Mouse (Mus musculus): Measurements from ENCODE around the gene Avpi1.

Gene Avpi1

DNA sequence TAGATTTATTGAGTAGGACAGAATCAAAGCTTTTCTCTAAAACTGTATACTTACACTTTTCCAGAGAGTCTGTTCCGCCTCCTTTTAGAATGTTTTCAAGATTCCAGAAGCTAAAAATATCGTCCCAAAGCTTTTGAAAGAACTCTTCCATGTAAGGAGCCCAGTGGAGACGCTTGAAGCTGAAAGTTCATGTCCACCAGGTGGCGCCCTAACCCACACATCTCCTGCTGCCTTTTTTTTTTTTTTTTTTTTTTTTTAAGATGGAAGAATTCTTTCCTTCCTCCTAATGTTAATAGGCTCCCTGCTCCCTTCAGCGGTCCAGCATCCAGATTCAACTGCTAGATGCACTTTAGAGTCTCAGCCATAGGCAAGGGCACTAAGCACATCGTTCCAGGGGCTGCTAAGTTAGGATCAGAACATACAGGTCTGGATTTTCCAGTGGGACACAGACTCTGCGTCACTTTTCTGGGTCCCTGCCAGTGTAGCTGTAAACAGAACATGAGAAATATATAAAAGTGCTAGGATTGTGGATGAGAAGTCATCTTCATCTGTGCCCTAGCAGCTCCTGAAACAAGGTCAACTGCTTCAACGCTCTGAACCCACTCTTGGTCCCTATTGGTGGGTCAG, 15.8 kb upstream of the Avpi1 start:
- DNase-seq = peak; percentile 90 to 98

DNA sequence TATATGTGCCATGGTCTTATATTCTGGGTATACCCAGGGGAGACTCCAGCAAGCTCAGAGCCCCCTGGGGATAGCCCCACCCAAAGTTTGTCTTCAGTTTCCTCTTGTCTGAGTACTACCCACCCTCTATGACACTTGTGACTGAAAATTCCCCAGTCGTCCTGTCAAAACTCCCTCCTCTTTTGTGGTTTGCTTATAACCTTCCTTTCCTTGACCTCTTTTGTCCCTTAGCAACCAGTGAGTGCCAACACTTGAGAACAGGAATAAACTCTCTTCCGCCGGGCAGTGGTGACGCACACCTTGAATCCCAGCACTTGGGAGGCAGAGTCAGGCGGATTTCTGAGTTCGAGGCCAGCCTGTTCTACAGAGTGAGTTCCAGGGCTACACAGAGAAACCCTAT, 15.2 kb upstream of the Avpi1 start:
- DNase-seq = no peak

GRCm38 (mm10) chr19:42142757-42143156, 13.9 kb upstream of the Avpi1 start:
- no peak for DNase-seq

DNA sequence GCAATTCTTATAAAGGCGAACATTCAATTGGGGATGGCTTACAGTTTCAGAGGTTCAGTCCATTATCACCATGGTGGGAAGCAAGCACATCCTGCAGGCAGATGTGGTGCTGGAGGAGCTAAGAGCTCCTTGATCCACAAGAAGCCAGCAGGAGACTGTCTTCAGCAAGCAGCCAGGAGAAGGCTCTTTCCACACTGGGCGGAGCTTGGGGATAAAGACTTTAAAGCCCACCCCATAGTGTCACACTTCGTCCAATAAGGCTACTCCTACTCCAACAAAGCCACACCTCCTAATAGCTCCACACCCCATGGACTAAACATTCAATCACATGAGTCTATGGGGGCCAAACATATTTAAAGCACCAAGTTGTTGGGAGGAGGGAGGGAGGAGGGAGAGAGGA, 13.1 kb upstream of the Avpi1 start:
- DNase-seq = no peak

GRCm38 (mm10) chr19:42139724-42140517, 11.1 kb upstream of the Avpi1 start:
- DNase-seq = no peak

GRCm38 (mm10) chr19:42138517-42139285, 9.8 kb upstream of the Avpi1 start:
- DNase-seq = no peak

DNA sequence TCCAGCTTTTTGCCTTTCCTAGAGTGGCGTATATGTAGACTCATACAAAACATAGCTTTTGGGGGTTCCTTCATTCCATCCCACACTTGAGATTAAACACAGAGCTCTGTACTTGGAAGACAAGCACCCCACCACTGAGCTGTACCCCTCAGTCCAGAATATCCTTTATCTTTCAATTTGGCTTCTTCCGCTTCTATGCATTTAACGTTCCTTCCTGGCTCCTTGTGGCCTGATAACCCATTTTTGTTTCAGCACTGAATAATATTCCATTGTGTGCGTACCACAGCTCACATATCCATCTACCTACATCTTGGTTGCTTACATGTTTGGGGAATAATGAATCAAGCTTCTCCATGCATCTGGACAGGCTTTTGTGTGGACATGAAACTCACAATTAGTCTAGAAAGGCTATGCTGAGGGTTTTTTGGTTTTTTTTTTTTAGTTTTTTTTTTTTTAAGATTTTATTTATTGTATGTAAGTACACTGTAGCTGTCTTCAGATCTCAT, 8.4 kb upstream of the Avpi1 start:
- DNase-seq = no peak

- no peak for DNase-seq
These were observed 7.3 kb upstream of the Avpi1 start for GRCm38 (mm10) chr19:42136126-42136525.

GRCm38 (mm10) chr19:42135070-42135469, 6.2 kb upstream of the Avpi1 start:
- DNase-seq = no peak

DNA sequence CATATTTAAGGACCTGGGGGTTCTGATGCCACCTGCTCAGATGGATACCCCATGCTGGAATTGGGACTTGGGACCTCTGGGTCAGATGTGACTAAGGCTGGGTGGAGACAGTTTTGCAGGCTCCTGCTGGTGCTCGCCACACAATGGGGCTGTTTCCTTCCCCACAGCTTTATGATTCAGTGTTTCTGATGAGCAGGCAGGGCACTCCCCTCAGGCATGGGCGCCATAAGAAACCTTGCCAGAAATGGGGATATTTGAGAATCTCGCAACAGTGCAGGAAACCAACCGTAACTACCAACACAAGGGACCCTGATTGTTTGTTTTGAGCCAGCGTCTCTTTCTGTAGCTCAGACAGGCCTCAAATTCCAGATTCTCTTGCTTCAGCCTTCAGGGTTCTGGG, 2.2 kb upstream of the Avpi1 start:
- DNase-seq = no peak

- no peak for DNase-seq
These were observed 1.4 kb upstream of the Avpi1 start for GRCm38 (mm10) chr19:42130294-42130606.

DNA sequence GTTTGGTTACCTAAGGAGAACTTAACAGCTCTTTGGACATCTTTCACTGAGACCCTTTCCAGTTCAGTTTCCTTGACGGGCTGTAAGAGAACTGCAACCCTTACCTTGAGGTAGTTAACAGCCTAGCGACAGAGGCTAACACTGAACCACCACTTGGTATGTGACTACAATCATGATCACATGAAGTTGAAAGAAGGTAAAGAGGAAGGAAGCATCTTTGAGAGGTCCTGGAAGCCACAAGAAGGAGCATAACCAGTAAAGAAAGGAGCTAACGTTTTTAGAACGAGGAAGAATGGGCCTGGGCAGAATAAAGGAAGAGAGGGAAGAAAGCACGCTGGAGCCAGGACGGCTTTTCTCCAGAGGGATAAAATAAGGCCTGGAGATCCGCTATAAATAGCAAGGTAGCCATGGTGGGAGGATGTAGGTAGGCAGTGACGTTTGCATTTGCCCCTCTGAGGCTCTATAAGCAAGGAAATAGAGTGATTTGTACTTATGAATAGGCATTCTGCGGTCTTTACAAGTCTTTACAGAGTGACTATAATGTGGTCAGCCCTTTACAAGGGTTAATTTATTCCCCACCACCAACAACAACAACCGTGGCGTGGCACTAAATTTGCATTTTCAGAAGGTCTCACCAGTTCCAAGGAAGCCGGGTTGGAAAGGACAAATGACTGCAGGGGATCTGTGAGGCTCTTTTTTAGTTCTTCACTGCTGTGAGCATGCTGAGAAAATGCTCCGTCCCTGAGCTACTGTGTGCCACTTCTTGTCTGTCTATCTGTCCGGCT, 842 bp upstream of the Avpi1 start:
- DNase-seq = no peak

- no peak for DNase-seq
These were observed 663 bp downstream of the Avpi1 start for GRCm38 (mm10) chr19:42128052-42128740.

GRCm38 (mm10) chr19:42127024-42127423, 1.8 kb downstream of the Avpi1 start:
- DNase-seq = no peak

GRCm38 (mm10) chr19:42126219-42126605, 2.6 kb downstream of the Avpi1 start:
- no peak for DNase-seq

GRCm38 (mm10) chr19:42125501-42126218, 3.2 kb downstream of the Avpi1 start:
- no peak for DNase-seq

DNA sequence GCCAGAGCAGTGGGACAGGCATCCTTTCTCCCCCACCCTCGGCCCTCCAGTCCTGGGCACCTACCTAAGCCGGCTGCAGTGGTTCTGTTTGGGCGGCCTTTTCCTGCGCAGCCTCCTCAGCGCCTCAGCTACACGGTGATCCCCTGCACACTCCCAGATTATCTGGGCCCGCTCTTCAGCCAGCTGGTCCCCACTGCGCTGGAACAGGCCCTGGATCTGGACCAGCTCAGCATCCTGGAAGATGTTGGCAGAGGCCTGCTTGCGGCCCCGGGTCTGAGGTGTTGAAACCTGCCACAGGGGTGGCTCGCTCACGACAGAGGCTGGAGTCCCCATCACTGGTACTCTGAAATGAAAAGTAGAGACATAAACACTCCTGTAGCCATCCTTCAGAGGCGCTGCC, 4.2 kb downstream of the Avpi1 start:
- no peak for DNase-seq

GRCm38 (mm10) chr19:42120451-42120850, 8.4 kb downstream of the Avpi1 start:
- DNase-seq = no peak

- DNase-seq = no peak
These were observed 10.3 kb downstream of the Avpi1 start for GRCm38 (mm10) chr19:42118596-42118995.

DNA sequence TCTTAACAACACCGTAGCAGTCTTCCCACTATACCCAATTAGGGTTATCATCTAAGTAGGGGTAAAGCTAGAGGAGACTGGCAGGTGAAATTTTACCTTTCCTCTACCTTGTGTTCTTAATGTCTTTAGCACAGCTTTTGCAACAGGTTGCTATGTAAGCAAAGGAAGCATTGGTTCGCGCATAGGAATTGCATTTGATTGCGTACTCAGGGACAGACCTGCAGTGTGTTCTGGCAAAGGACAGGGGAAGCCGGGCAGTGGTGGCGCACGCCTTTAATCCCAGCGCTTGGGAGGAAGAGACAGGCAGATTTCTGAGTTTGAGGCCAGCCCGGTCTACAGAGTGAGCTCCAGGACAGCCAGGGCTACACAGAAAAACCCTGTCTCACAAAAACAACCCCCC, 10.7 kb downstream of the Avpi1 start:
- no peak for DNase-seq

DNA sequence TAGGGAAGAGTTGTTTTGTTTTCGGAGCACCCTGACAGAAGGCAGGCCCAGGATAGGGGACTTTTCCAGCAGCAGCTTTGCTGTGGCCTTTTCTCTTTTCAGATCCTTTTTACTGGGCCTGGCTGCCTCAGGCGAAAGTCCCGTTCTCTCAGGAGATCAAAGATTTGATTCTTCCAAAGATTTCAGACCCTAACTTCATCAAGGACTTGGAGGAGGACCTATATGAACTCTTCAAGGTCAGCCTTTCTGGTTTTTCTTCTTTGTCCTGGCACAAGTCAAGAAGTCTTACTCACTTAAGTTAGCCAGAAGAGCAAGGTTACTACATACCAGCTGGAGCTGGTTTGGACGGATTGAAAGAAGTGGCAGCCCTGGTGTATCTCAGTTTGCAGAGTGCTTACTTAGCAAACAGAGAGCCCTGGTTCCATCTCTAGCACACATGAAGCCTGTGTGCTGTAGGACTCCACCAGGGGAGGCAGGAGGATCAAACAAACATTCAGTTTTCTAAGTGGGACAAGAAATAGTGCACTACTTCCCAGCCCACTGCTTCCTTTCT, 13.0 kb downstream of the Avpi1 start:
- DNase-seq = no peak

Data from kidney, postnatal 25 days (tissue).